Mouse (Mus musculus): Measurements from ENCODE around the gene Mob2. TPM values are rescaled to one million over a fixed set of nuclear protein-coding genes. Genes with fewer than 3 reads are reported as not detected.

The Mob2 gene
- 10 to 100 TPM; 37.7 to 39.1 TPM for total RNA-seq (2021)
- long read RNA-seq, experiment 1, transcript Mob2-201 (5 exons, 1,490 nt), result major isoform, 32 of 90 reads
- long read RNA-seq, experiment 1, transcript Mob2-206 (5 exons, 2,140 nt), result minor isoform, 14 of 90 reads
- long read RNA-seq, experiment 1, partial matches to known transcripts, result 2 of 90 reads
- long read RNA-seq, experiment 1, other reads (novel, unspliced or antisense), result 37 of 90 reads
- long read RNA-seq, experiment 2, transcript Mob2-206 (5 exons, 2,140 nt), result minor isoform, 13 of 74 reads
- long read RNA-seq, experiment 2, transcript Mob2-201 (5 exons, 1,490 nt), result major isoform, 31 of 74 reads
- long read RNA-seq, experiment 2, partial matches to known transcripts, result 2 of 74 reads
- long read RNA-seq, experiment 2, other reads (novel, unspliced or antisense), result 27 of 74 reads

GRCm38 (mm10) chr7:142060931-142061565 lies at the start of gene Mob2:
TSS of gene Mob2 (minus strand) at chr7:142061065.
- peak; percentile 93 to 94 for DNase-seq (ENCODE audit: low spot score in 2 of 2)

DNA sequence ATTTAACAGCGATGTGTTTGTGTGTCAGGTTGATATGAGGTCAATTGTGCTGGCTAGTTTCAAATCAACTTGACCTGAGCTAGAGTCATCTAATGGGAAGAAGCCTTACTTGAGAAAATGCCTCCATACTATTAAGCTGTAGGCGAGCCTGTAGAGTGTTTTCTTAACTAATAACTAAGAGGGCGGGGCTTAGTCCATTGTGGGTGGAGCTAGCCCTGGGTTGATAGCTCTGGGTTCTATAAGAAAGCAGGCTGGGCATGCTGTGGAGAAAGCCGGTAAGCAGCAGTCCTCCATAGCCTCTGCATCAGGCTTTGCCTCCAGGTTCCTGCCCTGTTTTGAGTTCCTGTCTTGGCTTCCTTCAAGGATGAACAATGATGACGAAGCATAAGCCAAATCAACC lies 43.9 kb upstream of the Mob2 start:
- DNase-seq (ENCODE audit: low spot score in 2 of 2), result no peak

DNA sequence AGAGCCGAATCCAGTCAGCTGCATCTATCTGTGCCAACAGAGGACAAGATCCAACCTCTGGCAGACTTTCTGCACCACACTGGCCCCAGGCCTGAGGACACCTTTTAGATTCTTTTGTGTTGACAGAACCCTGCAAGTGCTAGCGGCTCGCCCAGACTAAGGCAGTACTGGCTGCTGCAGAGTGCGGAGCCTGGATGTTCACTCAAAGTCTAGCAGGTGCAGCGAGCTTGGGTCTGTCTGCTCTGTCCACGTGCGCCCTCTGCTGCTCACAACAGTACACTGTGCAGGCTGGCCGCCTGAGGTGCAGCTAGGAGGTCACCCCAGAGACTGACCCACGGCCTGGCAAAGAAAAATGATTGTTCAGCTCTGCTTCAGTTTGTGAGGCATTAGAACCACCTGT lies 36.9 kb upstream of the Mob2 start:
- peak; percentile 82 for DNase-seq (ENCODE audit: low spot score in 2 of 2)

DNA sequence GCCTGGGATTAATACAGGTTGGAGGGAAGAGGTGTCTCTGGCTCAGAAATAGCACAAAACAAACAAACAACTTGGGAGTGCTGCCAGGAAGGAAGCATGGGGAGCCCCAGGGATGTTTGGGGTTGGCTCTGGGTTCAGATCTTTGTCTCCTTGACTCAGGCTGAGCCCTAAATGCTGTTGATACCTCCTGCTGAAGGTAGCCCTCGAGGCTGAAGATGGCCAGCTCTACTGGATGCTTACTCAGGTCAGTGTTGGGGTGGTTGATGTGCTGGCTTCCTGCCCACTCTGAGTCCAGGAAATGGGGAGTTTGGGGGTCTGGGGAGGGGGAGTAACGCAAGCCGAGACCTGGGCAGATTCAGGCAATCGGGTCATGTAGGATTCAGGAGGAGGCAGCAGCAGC lies 35.8 kb upstream of the Mob2 start:
- no peak for DNase-seq (ENCODE audit: low spot score in 2 of 2)

DNA sequence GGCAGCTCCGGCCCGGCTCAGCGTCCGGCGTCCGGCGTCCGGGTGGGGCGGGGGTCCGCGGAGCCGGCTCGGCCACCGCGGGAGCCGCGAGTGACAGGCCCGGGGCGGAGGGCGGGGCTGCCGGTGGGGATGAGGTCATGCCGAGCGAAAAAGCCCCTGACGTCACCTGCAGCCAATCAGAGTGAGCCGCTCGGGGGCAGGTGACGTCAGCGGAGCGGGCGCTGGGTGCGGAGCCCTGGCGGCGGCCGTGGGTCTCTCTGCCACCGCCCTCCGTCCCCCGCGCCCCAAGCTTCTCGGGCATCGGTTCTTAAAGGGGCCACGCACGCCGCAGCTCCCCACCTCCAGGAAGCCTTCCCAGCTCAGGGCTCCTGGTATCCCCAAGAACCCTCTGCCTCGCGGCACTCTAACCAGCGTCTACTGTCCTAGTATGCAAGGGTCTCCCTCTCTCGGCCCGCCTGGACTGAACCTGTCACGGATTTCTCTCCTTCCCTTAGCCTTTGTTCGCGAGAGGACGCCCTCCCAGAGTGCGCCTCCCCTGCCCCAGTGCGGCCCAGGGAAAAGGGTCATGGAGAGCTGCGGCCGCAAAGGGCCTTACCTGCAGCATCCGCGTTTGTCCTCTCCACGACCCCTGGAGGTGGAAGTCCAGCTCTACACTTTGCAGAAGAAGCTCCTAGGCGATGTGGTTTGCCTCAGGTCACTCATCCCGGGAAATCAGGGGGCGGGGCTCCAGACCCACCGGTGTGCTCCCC lies 34.5 kb upstream of the Mob2 start, which contains the start of gene Dusp8:
Gene Dusp8 (minus strand): TSS at position 661 of the 749 bp plus-strand sequence.
- peak; percentile 97 for DNase-seq (ENCODE audit: low spot score in 2 of 2)

GRCm38 (mm10) chr7:142094301-142095143 lies 33.7 kb upstream of the Mob2 start:
- peak; percentile 73 to 84 for DNase-seq (ENCODE audit: low spot score in 2 of 2)

- DNase-seq (ENCODE audit: low spot score in 2 of 2), result no peak
Observed at GRCm38 (mm10) chr7:142093696-142094240, 32.9 kb upstream of the Mob2 start.

DNA sequence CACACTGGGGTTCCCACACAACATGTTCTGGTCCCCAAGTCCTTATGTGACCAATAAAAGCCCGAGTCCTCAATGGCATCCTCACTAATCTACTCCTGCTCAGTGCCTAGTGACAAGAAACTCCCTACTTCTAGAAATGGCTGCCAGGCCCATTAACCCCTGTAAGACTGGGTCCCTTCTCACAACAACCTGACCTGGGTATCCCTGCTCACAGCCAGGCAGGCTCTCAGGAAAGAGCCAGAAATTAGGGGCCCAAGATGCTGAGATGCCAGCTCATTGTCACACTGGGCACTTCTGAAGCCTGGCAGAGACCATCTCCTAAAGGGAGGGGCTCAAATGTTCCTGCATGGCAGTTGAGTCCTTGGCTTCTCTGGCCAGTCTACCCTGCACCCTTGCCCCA lies 32.1 kb upstream of the Mob2 start:
- DNase-seq (ENCODE audit: low spot score in 2 of 2), result no peak

DNA sequence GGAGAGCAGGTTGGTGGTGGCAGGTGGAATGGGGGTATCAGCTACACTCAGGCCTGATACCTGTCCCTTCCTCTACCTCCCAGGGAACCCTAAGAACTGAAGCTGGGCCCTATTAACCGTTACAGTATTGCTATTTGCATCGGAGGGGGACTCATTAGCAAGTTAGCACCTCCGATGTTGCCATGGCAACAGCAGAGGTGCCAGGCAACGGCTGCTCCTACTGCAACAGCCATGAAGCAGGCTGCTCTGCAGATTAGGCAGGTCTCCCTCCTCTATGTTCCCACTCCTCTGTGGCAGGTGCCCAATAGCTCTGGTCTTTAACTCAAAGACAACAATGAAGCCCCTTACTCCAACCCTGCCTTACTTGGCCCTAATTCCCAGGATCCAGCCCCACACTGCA lies 31.0 kb upstream of the Mob2 start:
- no peak for DNase-seq (ENCODE audit: low spot score in 2 of 2)

DNA sequence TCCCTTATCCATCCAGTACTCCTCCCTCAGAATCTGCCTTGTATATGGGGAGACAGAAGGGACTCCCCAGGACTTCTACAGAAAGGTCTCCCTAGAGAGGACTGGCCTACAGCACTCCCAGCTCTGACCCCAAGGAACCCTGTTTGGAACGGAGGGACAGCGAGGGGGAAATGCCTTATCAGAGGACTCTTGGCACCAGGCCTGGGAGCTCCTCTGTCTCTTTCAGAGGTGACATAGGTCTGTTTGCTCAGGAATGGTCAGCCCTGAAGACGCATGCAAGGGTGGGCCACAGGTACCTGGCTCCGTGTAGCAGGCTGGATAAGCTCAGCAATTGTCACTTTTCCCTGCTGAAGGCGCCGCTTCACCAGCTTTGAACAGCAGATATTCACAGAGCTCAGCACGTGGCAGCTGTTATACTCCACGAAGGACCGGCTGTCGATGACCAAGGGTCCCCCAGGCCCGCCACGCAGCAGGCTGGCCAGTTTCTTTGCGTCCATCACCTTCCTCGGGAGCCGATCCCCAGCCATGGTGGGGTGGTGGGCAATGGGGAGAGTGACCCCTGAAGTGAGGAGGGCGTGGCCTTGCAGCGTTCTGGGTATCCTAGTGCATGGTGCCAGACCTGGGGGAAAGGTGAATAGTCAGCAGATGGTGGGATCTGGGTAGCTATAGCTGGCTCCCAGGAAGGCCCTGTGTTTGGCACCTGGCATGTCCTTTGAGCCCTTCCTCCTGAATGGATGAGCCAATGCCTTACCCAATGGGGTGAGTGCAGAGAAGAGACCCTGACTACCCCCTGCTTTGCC lies 29.0 kb upstream of the Mob2 start:
- DNase-seq (ENCODE audit: low spot score in 2 of 2), result no peak

DNA sequence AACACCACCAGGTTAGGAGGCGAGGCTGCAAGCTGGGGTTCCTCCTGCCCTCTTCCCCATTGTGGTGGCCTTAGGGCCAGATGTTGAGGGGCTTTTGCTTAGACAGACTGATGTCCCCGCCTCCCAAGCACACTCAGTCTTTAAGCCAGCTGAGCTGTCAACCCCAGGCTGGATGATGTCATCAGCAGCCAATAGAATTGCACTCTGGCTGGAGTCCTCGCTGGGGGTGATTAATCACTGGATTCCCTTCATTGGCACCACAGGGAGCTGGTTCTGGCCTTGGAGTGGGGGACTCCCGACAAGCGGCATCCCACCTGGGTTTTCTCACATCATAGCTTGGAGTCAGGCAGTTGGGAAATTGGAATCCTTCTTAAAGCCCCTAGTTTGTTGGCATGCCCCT lies 28.0 kb upstream of the Mob2 start:
- DNase-seq (ENCODE audit: low spot score in 2 of 2), result peak in 1 of 2 experiments; percentile 58

DNA sequence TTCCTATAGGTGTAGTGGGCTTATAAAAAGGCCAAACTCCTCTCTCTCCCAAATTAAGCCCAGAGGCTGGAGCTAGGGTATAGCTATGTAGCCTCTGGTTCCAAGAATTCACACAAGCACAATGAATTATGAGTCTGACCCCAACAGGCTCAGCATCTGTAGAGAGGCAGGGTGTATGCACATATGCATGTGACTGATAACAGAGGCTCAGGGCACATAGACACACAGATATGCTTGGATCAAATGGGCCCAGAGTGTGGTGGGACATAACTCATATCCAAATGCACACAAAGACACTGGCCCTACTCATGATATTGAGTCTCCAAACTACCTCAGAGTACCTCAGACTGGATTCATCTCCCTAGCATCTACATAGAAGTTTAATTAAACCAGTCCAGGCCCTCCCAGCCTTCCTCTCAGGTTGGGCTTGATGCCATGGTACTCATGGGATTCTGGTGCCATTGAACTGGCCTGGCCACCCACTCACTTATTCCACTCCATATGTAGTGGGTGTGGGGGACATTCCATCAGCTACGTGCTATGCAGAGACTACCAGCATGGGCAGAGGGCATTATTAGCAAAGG lies 26.3 kb upstream of the Mob2 start:
- DNase-seq (ENCODE audit: low spot score in 2 of 2), result no peak

- no peak for DNase-seq (ENCODE audit: low spot score in 2 of 2)
Observed at GRCm38 (mm10) chr7:142086159-142086905, 25.5 kb upstream of the Mob2 start.

DNA sequence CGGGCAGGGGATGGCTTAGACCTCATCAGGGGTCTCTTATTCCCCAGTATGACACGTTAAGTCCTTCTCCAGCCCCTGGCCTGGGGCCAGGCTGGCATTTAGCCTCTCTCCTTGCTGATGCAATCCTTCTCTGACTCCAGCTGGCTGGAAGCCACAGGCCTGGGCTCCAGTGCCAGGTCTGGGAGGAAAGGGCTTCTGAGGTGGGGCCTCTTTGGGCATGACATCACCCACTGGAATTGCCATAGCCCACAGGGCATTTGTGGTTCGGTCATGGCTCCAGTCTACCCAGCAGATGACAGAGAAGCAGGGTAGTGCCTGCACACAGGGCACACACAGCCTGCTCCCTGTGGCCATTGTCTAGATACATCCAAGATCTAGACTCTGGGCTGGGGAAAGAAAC lies 24.0 kb upstream of the Mob2 start:
- peak in 1 of 2 experiments; percentile 52 for DNase-seq (ENCODE audit: low spot score in 2 of 2)

DNA sequence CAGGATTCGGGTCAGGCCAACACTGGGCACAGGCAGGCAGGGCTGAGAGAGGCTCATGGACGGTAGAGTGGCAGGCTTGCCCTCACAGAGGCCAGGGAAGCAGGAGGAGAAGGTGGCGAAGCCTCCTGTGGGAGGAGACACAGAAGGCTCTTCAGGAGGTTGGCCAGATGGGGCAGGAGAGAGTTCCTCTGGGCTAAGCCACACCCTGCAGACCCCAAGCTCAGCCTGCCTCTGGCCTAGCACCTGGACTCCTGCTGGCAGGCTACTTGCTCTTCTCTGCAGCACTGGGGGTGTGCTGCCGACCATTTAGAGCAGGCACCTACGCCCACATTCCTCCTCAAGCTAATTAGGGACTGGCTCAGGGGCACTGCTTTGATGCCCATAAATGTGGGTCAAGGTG lies 23.5 kb upstream of the Mob2 start:
- DNase-seq (ENCODE audit: low spot score in 2 of 2), result no peak

DNA sequence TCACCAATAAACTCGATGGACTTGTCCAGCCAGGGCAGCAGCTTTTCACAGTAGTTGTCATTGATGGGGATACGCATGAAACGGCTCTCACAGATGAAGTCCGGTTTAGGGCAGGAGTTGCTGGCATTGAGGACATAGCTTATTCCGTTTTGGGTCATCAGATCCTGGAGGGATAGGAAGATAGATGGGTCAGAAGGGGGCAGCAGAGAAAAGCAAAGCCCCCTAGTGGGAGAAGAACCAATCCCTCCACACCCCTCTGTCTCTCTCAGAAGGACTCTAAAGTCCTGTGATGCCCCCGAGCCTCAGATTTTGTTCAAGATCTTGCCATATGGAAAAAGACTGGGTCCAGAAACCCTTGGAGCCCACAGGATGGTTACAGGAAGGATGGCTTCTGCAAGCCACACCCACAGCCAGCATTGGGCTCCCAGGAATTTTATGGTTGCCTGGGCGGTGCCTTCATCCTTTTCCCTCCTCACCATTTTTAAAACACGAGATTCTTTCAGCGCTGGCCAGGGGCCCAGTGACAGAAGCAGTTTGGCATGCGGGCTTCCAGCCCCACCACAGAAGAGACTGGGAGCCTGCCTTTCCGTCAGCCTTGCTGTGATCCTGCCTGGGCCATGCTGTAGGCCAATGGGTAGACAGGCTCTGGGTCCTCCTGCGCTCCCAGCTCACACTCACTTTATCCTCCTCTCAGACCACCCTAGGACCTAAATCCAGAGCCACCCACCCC lies 22.9 kb upstream of the Mob2 start:
- peak in 1 of 2 experiments; percentile 49 for DNase-seq (ENCODE audit: low spot score in 2 of 2)

GRCm38 (mm10) chr7:142082607-142083006 lies 21.7 kb upstream of the Mob2 start:
- no peak for DNase-seq (ENCODE audit: low spot score in 2 of 2)

DNA sequence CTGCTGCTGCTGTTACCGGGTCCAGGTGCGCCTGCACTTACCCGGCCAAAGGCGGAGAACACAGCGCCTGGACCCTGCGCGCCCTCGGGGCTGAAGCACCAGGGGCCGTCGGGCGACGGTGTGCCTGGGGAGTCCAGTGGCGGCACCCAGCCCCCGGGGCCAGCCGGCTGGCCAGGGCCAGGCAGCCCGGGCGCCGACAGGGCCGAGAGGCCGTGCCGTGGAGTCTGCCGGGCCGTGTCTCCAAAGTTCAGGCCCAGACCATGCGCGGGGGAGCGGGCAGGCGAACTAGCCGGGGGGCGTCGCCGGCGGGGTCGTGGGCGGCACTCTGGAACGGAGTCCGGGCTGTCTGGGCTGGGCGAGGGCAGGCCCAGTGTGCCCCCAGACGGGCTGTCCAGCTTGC lies 21.3 kb upstream of the Mob2 start:
- no peak for DNase-seq (ENCODE audit: low spot score in 2 of 2)
